ENCODE assay signal across 7 mouse cellular contexts in genomic region chr17:34139416-34139815, GRCm38 (mm10). TPM values are rescaled to one million over a fixed set of nuclear protein-coding genes. Genes with fewer than 3 reads are reported as not detected.
A peak's percentile ranks its signal among the peaks of the same experiment; 100 is the strongest.
DNase-seq lines count a peak whose midpoint lies in the region; ATAC-seq lines count a peak whose summit lies in the region.

No protein-coding gene starts in this region.

- H3K27me3 ChIP-seq in midbrain, embryonic 14.5 days (ENCODE audit: control insufficient read depth, insufficient read depth, low read length), result peaks cover 17% of the 10 kb centered on the region

- intact Hi-C loops in heart, postnatal 10 days (cut with DNase I), result no loop called here

- peak; percentile 78 for DNase-seq in ES-CJ7 (ENCODE audit: low read depth, low spot score)
- DNase-seq in brain, adult 2 months (ENCODE audit: low read depth, low spot score), result peak; percentile 52
- peak; percentile 16 to 51 for DNase-seq in heart, postnatal 10 days
- DNase-seq in kidney, postnatal 4 days, result peak; percentile 60 to 69
- DNase-seq in midbrain, embryonic 14.5 days, result peak; percentile 57
- no peak for DNase-seq in cerebellum, postnatal 25 days
- DNase-seq in natural killer cell, adult 2 months (ENCODE audit: low spot score in 2 of 2), result no peak

- H3K4me2 ChIP-seq in midbrain, embryonic 14.5 days (ENCODE audit: low read length), result peak overlapping the region; percentile 47

- no peak overlapping the region for H3K27ac ChIP-seq in midbrain, embryonic 14.5 days (replicated peaks; ENCODE audit: low read depth, low read length)

- H3K9me3 ChIP-seq in midbrain, embryonic 14.5 days (ENCODE audit: control insufficient read depth, low read length), result no peaks in the 10 kb centered on the region

- 2% methylated on average over 16 of the region's 16 CpGs for WGBS in midbrain, embryonic 14.5 days

- peak overlapping the region; percentile 9 for H3K4me3 ChIP-seq in midbrain, embryonic 14.5 days (replicated peaks; ENCODE audit: low read depth, low read length)

- peaks cover 17% of the 10 kb centered on the region; the same call in 1 of the 2 replicates for H3K4me1 ChIP-seq in midbrain, embryonic 14.5 days (ENCODE audit: control insufficient read depth, insufficient read depth, low read length)

- no peaks in the 10 kb centered on the region for H3K36me3 ChIP-seq in midbrain, embryonic 14.5 days (ENCODE audit: control insufficient read depth, insufficient read depth, low read length)

- no peak overlapping the region; the same call in 1 of the 2 replicates for H3K9ac ChIP-seq in midbrain, embryonic 14.5 days (replicated peaks; ENCODE audit: low read length)

- ATAC-seq in midbrain, embryonic 14.5 days (ENCODE audit: low FRiP score, low TSS enrichment), result no peak

RNA-seq across cellular contexts. Expression of gene H2-DMb2, which starts 3.7 kb away (rescaled TPM):
- total RNA-seq in heart, postnatal 10 days (2021), result 1 to 10 TPM in 1 of 2 experiments, under 1 TPM in 1; 0.98 to 1.1 TPM
- 0.15 and 0.18 TPM in 2 replicates for polyA plus RNA-seq in midbrain, embryonic 14.5 days (2014; fragmentation: Nextera tagmentation; extraction: Ambion mirVana)

RNA-seq across cellular contexts. Expression of gene H2-DMb1, which starts 13.5 kb away (rescaled TPM):
- under 1 TPM; 0.72 to 0.89 TPM for total RNA-seq in heart, postnatal 10 days (2021)
- polyA plus RNA-seq in midbrain, embryonic 14.5 days (2014; fragmentation: Nextera tagmentation; extraction: Ambion mirVana), result 0.38 and 0.91 TPM in 2 replicates

RNA-seq across cellular contexts. Expression of gene Brd2, which starts 17.0 kb away (rescaled TPM):
- total RNA-seq in heart, postnatal 10 days (2021), result 100 to 1,000 TPM; 113 to 119 TPM
- 160 and 171 TPM in 2 replicates for polyA plus RNA-seq in midbrain, embryonic 14.5 days (2014; fragmentation: Nextera tagmentation; extraction: Ambion mirVana)

RNA-seq across cellular contexts. Expression of gene H2-DMa, which starts 20.1 kb away (rescaled TPM):
- total RNA-seq in heart, postnatal 10 days (2021), result 1 to 10 TPM; 4.1 to 4.5 TPM
- 16.7 and 20.4 TPM in 2 replicates for polyA plus RNA-seq in midbrain, embryonic 14.5 days (2014; fragmentation: Nextera tagmentation; extraction: Ambion mirVana)

RNA-seq across cellular contexts. Expression of gene H2-Oa, which starts 47.3 kb away (rescaled TPM):
- under 1 TPM in 1 of 2 experiments, not detected in 1; 0.31 TPM for total RNA-seq in heart, postnatal 10 days (2021)
- not detected in 2 replicates for polyA plus RNA-seq in midbrain, embryonic 14.5 days (2014; fragmentation: Nextera tagmentation; extraction: Ambion mirVana)

Comparison
In these comparisons a context has a peak if more than half of its experiments do, and no peak if none do; other contexts are left out.
1. DNase-seq: peak in ES-CJ7 (single experiment), brain, adult 2 months (single experiment), heart, postnatal 10 days (2 of 2), kidney, postnatal 4 days (2 of 2) and midbrain, embryonic 14.5 days (single experiment); none in cerebellum, postnatal 25 days (0 of 2) and natural killer cell, adult 2 months (0 of 2).